Mouse (Mus musculus) hindbrain, embryonic 12.5 days (tissue): ENCODE measurements around the gene Senp3. TPM values are rescaled to one million over a fixed set of nuclear protein-coding genes. Genes with fewer than 3 reads are reported as not detected.

Source experiments
- ATAC-seq: fragments of 200-750 bp; cut with Nextera tagmentation; 2 replicates; pipeline ENCODE4 v1.8.0; 2017; ENCODE audit warnings: moderate TSS enrichment; ENCODE audit not compliant: low FRiP score
- H3K27ac ChIP-seq: fragments of 300-500 bp; sonication (generic); 2 replicates; pipeline ENCODE4 v1.5.1; 2016; ENCODE audit warnings: mild to moderate bottlenecking
- H3K27me3 ChIP-seq: fragments of 300-500 bp; sonication (generic); 2 replicates; pipeline ENCODE4 v1.6.1; 2016; ENCODE audit warnings: mild to moderate bottlenecking
- H3K36me3 ChIP-seq: fragments of 300-500 bp; sonication (generic); 2 replicates; pipeline ENCODE4 v1.6.1; 2016; ENCODE audit warnings: mild to moderate bottlenecking
- H3K4me1 ChIP-seq: fragments of 300-500 bp; sonication (generic); 2 replicates; pipeline ENCODE4 v1.6.1; 2016
- H3K4me2 ChIP-seq: fragments of 300-500 bp; sonication (generic); replicated peaks from 2 replicates; pipeline ENCODE4 v1.6.1; 2016; ENCODE audit warnings: mild to moderate bottlenecking
- H3K4me3 ChIP-seq: fragments of 300-500 bp; sonication (generic); 2 replicates; pipeline ENCODE4 v1.5.1; 2016; ENCODE audit warnings: mild to moderate bottlenecking
- H3K9ac ChIP-seq: fragments of 300-500 bp; sonication (generic); 2 replicates; pipeline ENCODE4 v1.6.1; 2016; ENCODE audit warnings: mild to moderate bottlenecking, moderate library complexity
- H3K9me3 ChIP-seq: fragments of 300-500 bp; sonication (generic); replicated peaks from 2 replicates; pipeline ENCODE4 v1.6.1; 2016; ENCODE audit warnings: mild to moderate bottlenecking
- WGBS: fragments of 180-500 bp; shearing (Covaris S2); methylation state at CpG from one replicate; pipeline ENCODE4 v1.1.7; 2016; 5-methylcytosine and 5-hydroxymethylcytosine counted together
- polyA plus RNA-seq: library from polyadenylated mRNA; unstranded; fragments of >200 nt; fragmentation: Nextera tagmentation; extraction: Ambion mirVana; gene quantifications from 2 replicates; pipeline ENCODE4 v1.2.1, GENCODE M21; 2016

Gene Senp3
- polyA plus RNA-seq, 1 experiment from 2014 or later, result 105 TPM

DNA sequence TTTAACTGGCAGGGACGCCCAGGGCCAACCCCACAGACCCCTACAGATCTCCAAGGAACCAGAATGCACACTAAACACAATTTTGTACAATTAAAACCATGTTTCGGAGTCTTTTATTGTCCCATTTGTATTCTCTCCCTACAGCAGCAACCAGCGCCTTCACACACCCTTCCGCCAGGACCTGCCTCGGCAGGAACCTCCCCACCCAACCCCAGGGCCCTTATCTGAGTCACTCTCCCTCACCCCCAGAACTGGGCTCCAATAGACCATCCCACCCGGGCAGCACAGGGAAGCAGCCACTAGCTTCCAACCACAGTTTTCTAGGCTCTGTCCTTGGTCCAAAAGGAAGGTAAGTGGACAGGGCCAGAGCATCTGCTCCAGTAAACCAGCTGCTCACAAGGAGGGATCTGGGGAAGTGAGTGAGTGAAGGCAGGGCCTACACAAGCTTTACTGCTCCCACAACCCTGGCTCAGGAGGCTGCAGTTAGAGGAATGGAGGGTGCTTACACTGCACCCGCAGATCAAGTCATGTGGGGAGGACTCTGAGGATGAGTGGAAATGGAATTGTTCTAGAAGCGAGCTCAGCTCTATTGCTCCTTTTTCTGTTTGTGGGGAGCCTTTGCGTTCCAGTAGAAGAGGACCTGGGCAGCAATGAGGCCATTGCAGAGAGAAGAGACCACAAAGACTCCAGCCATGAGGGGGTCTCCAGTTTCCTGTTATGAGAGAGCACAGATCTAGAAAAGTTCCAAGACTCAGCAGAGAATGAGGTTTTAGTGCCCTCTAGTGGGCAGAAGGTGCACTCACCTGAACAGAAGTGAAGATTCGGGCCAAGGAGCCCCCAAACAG lies 25.0 kb downstream of the Senp3 start:
- no peak for ATAC-seq
- no peaks in the 10 kb centered on the region for H3K27me3 ChIP-seq
- 78% methylated on average over 10 of the region's 10 CpGs for WGBS
- no peak overlapping the region for H3K4me3 ChIP-seq
- H3K9me3 ChIP-seq, result no peaks in the 10 kb centered on the region
- no peak overlapping the region for H3K27ac ChIP-seq
- H3K4me2 ChIP-seq, result no peak overlapping the region
- H3K36me3 ChIP-seq, result peaks cover 59% of the 10 kb centered on the region
- peaks cover 21% of the 10 kb centered on the region for H3K4me1 ChIP-seq
- H3K9ac ChIP-seq, result no peak overlapping the region; the same call in 1 of the 2 replicates

- no peak for ATAC-seq
- Histone ChIP-seq H3K9ac (no peak overlapping the region), H3K4me2 (no peak overlapping the region), H3K4me1 (peaks cover 14% of the 10 kb centered on the region), H3K9me3 (no peaks in the 10 kb centered on the region), H3K27ac (no peak overlapping the region), H3K4me3 (no peak overlapping the region), H3K27me3 (no peaks in the 10 kb centered on the region), H3K36me3 (peaks cover 67% of the 10 kb centered on the region)
- WGBS, result 85% methylated on average over 5 of the region's 5 CpGs
Measured at GRCm38 (mm10) chr11:69656065-69656455, 25.8 kb downstream of the Senp3 start.

- H3K9ac ChIP-seq, result 0 out of 2 replicates have a peak within 1 kb of the TSS, but pooled peaks have one; percentile 18
- no peak within 1 kb of the TSS for H3K4me3 ChIP-seq
- no peak within 1 kb of the TSS for H3K27ac ChIP-seq
- no peaks in the 10 kb centered on the region for H3K27me3 ChIP-seq
- WGBS, result 23% methylated on average over 34 of the region's 34 CpGs
- peaks cover 73% of the 10 kb centered on the region for H3K36me3 ChIP-seq
- H3K9me3 ChIP-seq, result no peaks in the 10 kb centered on the region
- no peak within 1 kb of the TSS; the same call in 1 of the 2 replicates for H3K4me2 ChIP-seq
- H3K4me1 ChIP-seq, result peaks cover 10% of the 10 kb centered on the region
- ATAC-seq, result peak; percentile 66
Measured at GRCm38 (mm10) chr11:69655264-69656064, 26.4 kb downstream of the Senp3 start, which contains the start of gene Sox15. Gene Sox15, plus strand, starts transcription at chr11:69655314.

- Histone ChIP-seq H3K27ac (no peak overlapping the region), H3K4me2 (no peak overlapping the region), H3K4me1 (peaks cover 10% of the 10 kb centered on the region), H3K9me3 (no peaks in the 10 kb centered on the region), H3K4me3 (no peak overlapping the region), H3K9ac (no peak overlapping the region), H3K27me3 (no peaks in the 10 kb centered on the region), H3K36me3 (peaks cover 80% of the 10 kb centered on the region)
- no peak for ATAC-seq
- 51% methylated on average over 9 of the region's 9 CpGs for WGBS
Measured at GRCm38 (mm10) chr11:69654760-69655159, 27.1 kb downstream of the Senp3 start.

DNA sequence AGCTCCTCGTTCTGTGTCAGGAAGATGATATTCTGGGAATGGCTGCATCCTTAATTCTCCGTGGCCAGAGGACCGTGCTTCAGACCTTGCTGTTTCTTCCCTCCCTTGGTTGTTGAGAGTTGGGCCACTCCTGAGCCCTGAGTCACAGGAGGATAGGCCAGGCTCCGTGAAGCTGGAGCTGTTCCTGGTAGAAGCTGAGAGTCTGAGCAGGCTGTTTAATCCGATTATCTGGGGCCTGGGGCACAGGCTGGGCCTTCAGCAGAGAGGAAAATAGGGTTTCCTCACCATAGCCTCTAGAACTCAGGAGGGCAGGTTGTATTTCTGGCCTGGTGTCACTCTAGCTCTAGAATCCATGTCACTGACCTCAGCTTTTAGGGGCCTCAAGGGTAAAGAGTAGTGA lies 28.5 kb downstream of the Senp3 start:
- no peaks in the 10 kb centered on the region for H3K9me3 ChIP-seq
- no peak overlapping the region for H3K4me3 ChIP-seq
- peak overlapping the region; percentile 31; the same call in 1 of the 2 replicates for H3K27ac ChIP-seq
- H3K36me3 ChIP-seq, result peaks cover 83% of the 10 kb centered on the region
- H3K9ac ChIP-seq, result peak overlapping the region; percentile 27; the same call in 1 of the 2 replicates
- 76% methylated on average over 5 of the region's 5 CpGs for WGBS
- H3K4me2 ChIP-seq, result no peak overlapping the region
- H3K4me1 ChIP-seq, result peaks cover 10% of the 10 kb centered on the region
- H3K27me3 ChIP-seq, result no peaks in the 10 kb centered on the region
- no peak for ATAC-seq

DNA sequence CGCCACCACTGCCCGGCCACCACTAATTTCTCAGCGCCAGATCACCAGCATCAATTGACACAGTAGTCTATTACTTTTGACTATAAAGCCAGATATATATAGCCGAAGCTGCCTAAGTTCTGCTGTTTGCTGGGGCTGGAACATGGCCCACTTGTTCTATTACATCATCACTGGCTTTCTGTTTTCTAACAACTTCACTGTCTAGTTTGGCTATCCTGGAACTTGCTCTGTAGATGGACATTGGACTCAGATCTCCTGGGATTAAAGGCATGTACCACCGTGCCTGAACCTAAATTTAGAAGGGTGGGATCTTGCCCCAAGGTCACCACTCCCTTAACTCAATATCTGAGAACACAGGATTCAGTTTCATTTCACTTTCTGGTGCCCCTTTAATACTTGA lies 36.0 kb downstream of the Senp3 start:
- Histone ChIP-seq H3K9me3 (no peaks in the 10 kb centered on the region), H3K4me2 (no peak overlapping the region), H3K4me3 (no peak overlapping the region), H3K36me3 (peaks cover 96% of the 10 kb centered on the region), H3K4me1 (no peaks in the 10 kb centered on the region), H3K27ac (no peak overlapping the region), H3K9ac (no peak overlapping the region), H3K27me3 (no peaks in the 10 kb centered on the region)
- 94% methylated on average over 5 of the region's 5 CpGs for WGBS
- ATAC-seq, result no peak

GRCm38 (mm10) chr11:69635471-69635870 lies 46.4 kb downstream of the Senp3 start:
- Histone ChIP-seq H3K4me1 (peaks cover 29% of the 10 kb centered on the region), H3K4me3 (no peak overlapping the region), H3K9me3 (no peaks in the 10 kb centered on the region), H3K27ac (no peak overlapping the region), H3K9ac (peak overlapping the region; percentile 35; the same call in 1 of the 2 replicates), H3K4me2 (peak overlapping the region; percentile 78), H3K36me3 (peaks cover 10% of the 10 kb centered on the region), H3K27me3 (no peaks in the 10 kb centered on the region)
- 94% methylated on average over 3 of the region's 3 CpGs for WGBS
- ATAC-seq, result no peak

- Histone ChIP-seq H3K9me3 (no peaks in the 10 kb centered on the region), H3K4me1 (peaks cover 29% of the 10 kb centered on the region), H3K4me3 (peak overlapping the region; percentile 100), H3K4me2 (peak overlapping the region; percentile 78), H3K36me3 (no peaks in the 10 kb centered on the region), H3K27me3 (no peaks in the 10 kb centered on the region), H3K9ac (peak overlapping the region; percentile 99), H3K27ac (peak overlapping the region; percentile 99)
- WGBS, result 1% methylated on average over 34 of the region's 50 CpGs
- peak; percentile 55 for ATAC-seq
Measured at GRCm38 (mm10) chr11:69633128-69633866, 48.6 kb downstream of the Senp3 start.

GRCm38 (mm10) chr11:69632284-69633089 lies 49.4 kb downstream of the Senp3 start, which contains the start of gene Fxr2:
Gene Fxr2, plus strand, starts transcription at chr11:69632990.
- H3K4me2 ChIP-seq, result peak within 1 kb of the TSS; percentile 78
- WGBS, result under 1% methylated on average over 54 of the region's 56 CpGs
- peak; percentile 99 for ATAC-seq
- peak within 1 kb of the TSS; percentile 100 for H3K4me3 ChIP-seq
- peaks cover 29% of the 10 kb centered on the region for H3K4me1 ChIP-seq
- peak within 1 kb of the TSS; percentile 99 for H3K9ac ChIP-seq
- peak within 1 kb of the TSS; percentile 99 for H3K27ac ChIP-seq
- H3K9me3 ChIP-seq, result no peaks in the 10 kb centered on the region
- H3K36me3 ChIP-seq, result no peaks in the 10 kb centered on the region
- H3K27me3 ChIP-seq, result no peaks in the 10 kb centered on the region

- H3K36me3 ChIP-seq, result no peaks in the 10 kb centered on the region
- H3K27me3 ChIP-seq, result no peaks in the 10 kb centered on the region
- no peak overlapping the region for H3K4me2 ChIP-seq
- H3K4me3 ChIP-seq, result no peak overlapping the region
- no peak overlapping the region for H3K9ac ChIP-seq
- no peak for ATAC-seq
- 54% methylated on average over 1 of the region's 1 CpGs for WGBS
- peaks cover 12% of the 10 kb centered on the region for H3K4me1 ChIP-seq
- no peaks in the 10 kb centered on the region for H3K9me3 ChIP-seq
- no peak overlapping the region for H3K27ac ChIP-seq
Measured at GRCm38 (mm10) chr11:69629802-69630201, 52.1 kb downstream of the Senp3 start.

GRCm38 (mm10) chr11:69628286-69628685 lies 53.6 kb downstream of the Senp3 start:
- 37% methylated on average over 6 of the region's 6 CpGs for WGBS
- H3K27ac ChIP-seq, result no peak overlapping the region
- H3K4me1 ChIP-seq, result peaks cover under 1% of the 10 kb centered on the region; the same call in 1 of the 2 replicates
- no peak overlapping the region for H3K4me2 ChIP-seq
- H3K9me3 ChIP-seq, result no peaks in the 10 kb centered on the region
- H3K4me3 ChIP-seq, result no peak overlapping the region
- H3K27me3 ChIP-seq, result no peaks in the 10 kb centered on the region
- H3K9ac ChIP-seq, result no peak overlapping the region
- no peaks in the 10 kb centered on the region for H3K36me3 ChIP-seq
- ATAC-seq, result no peak
